Mouse (Mus musculus): ENCODE data around the gene Leo1.
"Not testable (repeated sequence)": the region's sequence is repeated elsewhere in the genome, so short reads cannot be mapped to it uniquely, and the experiment has no call there.

The Leo1 gene

GRCm38 (mm10) chr9:75427366-75428273, 13.7 kb upstream of the Leo1 start:
- no peak for DNase-seq

GRCm38 (mm10) chr9:75428274-75428600, 13.1 kb upstream of the Leo1 start:
- DNase-seq = no peak

GRCm38 (mm10) chr9:75429040-75429439, 12.3 kb upstream of the Leo1 start:
- DNase-seq = no peak

GRCm38 (mm10) chr9:75429657-75430056, 11.7 kb upstream of the Leo1 start:
- DNase-seq = no peak

GRCm38 (mm10) chr9:75430822-75431621, 10.3 kb upstream of the Leo1 start:
- no peak for DNase-seq

- DNase-seq = no peak
Observed at GRCm38 (mm10) chr9:75432694-75433093, 8.6 kb upstream of the Leo1 start.

- peak; percentile 73 for DNase-seq
Observed at GRCm38 (mm10) chr9:75434172-75434793, 7.0 kb upstream of the Leo1 start.

- no peak for DNase-seq
Observed at GRCm38 (mm10) chr9:75434872-75435271, 6.5 kb upstream of the Leo1 start.

GRCm38 (mm10) chr9:75435291-75435690, 6.0 kb upstream of the Leo1 start:
- no peak for DNase-seq

GRCm38 (mm10) chr9:75435918-75436317, 5.4 kb upstream of the Leo1 start:
- peak; percentile 84 for DNase-seq

GRCm38 (mm10) chr9:75437653-75438385, 3.5 kb upstream of the Leo1 start:
- peak; percentile 51 for DNase-seq

GRCm38 (mm10) chr9:75441691-75442131, 387 bp downstream of the Leo1 start:
- no peak for DNase-seq

- DNase-seq = no peak
Observed at GRCm38 (mm10) chr9:75444981-75445380, 3.7 kb downstream of the Leo1 start.

- not testable (repeated sequence) for DNase-seq
Observed at GRCm38 (mm10) chr9:75446574-75446973, 5.2 kb downstream of the Leo1 start.

GRCm38 (mm10) chr9:75448021-75448420, 6.7 kb downstream of the Leo1 start:
- no peak for DNase-seq

- DNase-seq = no peak
Observed at GRCm38 (mm10) chr9:75453994-75454393, 12.7 kb downstream of the Leo1 start.

GRCm38 (mm10) chr9:75455684-75456083, 14.4 kb downstream of the Leo1 start:
- DNase-seq = no peak

GRCm38 (mm10) chr9:75463050-75463660, 21.8 kb downstream of the Leo1 start:
- no peak for DNase-seq

GRCm38 (mm10) chr9:75465856-75466255, 24.5 kb downstream of the Leo1 start:
- DNase-seq = no peak

GRCm38 (mm10) chr9:75466641-75467040, 25.3 kb downstream of the Leo1 start:
- no peak for DNase-seq

GRCm38 (mm10) chr9:75467581-75467980, 26.3 kb downstream of the Leo1 start:
- DNase-seq = no peak

- DNase-seq = no peak
Observed at GRCm38 (mm10) chr9:75468297-75468696, 27.0 kb downstream of the Leo1 start.

All from kidney, adult 9 months (tissue).